Mouse (Mus musculus) small intestine, adult 10 weeks (tissue): ENCODE results near the gene Olfr1116. TPM values are rescaled to one million over a fixed set of nuclear protein-coding genes. Genes with fewer than 3 reads are reported as not detected.

ENCODE experiments used
- polyA plus RNA-seq: library from polyadenylated mRNA; stranded (reverse); fragments of 350-450 nt; fragmentation: Illumina TruSeq; extraction: RNeasy Lipid Tissue Mini Kit (QIAGEN cat#74804); gene quantifications from one replicate; pipeline ENCODE4 v1.2.3, GENCODE M21; 2014; ENCODE audit warnings: low replicate concordance

Olfr1116 gene
- polyA plus RNA-seq, result not detected

DNA sequence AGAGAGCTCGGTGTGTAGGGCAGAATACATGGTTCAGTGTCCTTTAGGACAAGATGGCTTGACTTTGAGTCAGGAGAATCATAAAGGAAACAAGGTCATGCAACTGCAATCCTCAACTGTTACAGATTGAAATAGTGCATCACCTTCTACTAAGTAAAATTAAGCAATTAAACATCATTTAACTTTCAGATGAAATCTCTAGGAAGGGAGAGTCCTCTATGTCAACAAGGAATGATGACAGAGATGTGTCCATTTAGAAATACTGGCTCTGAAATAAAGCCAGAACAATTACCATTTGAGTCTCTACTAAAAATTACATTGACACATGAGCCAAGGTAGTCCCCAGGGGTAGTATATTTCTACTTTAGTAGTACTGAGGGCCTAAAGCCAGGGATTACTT lies at the start of gene Olfr1116:
Gene Olfr1116, plus strand, starts transcription at position 301 of the 400 bp plus-strand sequence.

DNA sequence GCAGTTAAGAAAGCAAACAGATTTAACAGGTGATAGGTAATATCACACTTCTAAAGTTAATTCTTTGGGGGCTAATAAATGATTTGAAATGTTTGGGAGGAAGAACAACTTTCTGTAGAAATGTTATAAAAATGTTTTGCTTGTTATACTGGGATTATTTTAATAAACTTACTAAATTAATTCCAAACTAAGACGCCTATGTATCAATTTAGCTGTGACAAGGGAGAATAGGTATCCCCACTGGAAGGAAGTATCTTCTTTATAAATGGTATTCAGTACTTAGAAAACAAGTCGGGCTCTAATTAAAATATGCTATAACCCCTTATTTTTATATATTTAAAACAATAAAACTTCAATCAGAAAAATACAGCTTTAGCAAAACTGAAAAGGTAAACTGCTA lies 19.6 kb upstream of the Olfr1116 start, which contains the start of gene Olfr1115:
Gene Olfr1115, plus strand, starts transcription at position 301 of the 400 bp plus-strand sequence.

DNA sequence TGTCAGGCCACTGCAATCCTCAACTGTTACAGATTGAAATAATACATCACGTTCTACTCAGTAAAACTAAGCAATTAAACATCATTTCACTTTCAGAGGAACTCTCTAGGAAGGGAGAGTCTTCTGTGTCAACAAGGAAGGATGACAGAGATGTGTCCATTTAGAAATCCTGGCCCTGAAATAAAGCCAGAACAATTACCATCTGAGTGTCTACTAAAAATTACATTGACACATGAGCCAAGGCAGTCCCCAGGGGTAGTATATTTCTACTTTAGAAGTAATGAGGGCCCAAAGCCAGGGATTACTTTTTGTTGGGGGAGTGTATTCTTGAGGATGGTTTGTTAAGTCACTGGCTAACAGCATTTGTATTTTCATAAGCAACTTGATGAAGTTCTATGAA lies 39.9 kb downstream of the Olfr1116 start, which contains the start of gene Olfr1118:
Gene Olfr1118, plus strand, starts transcription at position 301 of the 400 bp plus-strand sequence.

Other genes with a start within 250 kb of the Olfr1116 start
- gene Olfr1104, start 240.5 kb upstream of the Olfr1116 start, polyA plus RNA-seq, result not detected
- not detected for gene Olfr1105, start 231.0 kb upstream of the Olfr1116 start, polyA plus RNA-seq
- gene Olfr1106, start 215.3 kb upstream of the Olfr1116 start, polyA plus RNA-seq, result not detected
- gene Olfr1107, start 191.7 kb upstream of the Olfr1116 start, polyA plus RNA-seq, result not detected
- not detected for gene Olfr1109, start 171.5 kb upstream of the Olfr1116 start, polyA plus RNA-seq
- gene Olfr259, start 153.0 kb upstream of the Olfr1116 start, polyA plus RNA-seq, result not detected
- not detected for gene Olfr1110, start 127.2 kb upstream of the Olfr1116 start, polyA plus RNA-seq
- gene Olfr1111, start 114.9 kb upstream of the Olfr1116 start, polyA plus RNA-seq, result not detected
- gene Olfr1112, start 79.7 kb upstream of the Olfr1116 start, polyA plus RNA-seq, result not detected
- not detected for gene Olfr1113, start 58.6 kb upstream of the Olfr1116 start, polyA plus RNA-seq
- not detected for gene Olfr1115, start 19.5 kb upstream of the Olfr1116 start, polyA plus RNA-seq
- not detected for gene Olfr1118, start 40.0 kb downstream of the Olfr1116 start, polyA plus RNA-seq
- not detected for gene Olfr1120, start 87.3 kb downstream of the Olfr1116 start, polyA plus RNA-seq
- gene Olfr1121, start 102.4 kb downstream of the Olfr1116 start, polyA plus RNA-seq, result not detected
- gene Olfr1122, start 118.3 kb downstream of the Olfr1116 start, polyA plus RNA-seq, result not detected
- not detected for gene Olfr1123, start 149.1 kb downstream of the Olfr1116 start, polyA plus RNA-seq
- gene Olfr1124, start 162.7 kb downstream of the Olfr1116 start, polyA plus RNA-seq, result not detected
- gene Olfr1126, start 186.4 kb downstream of the Olfr1116 start, polyA plus RNA-seq, result not detected
- not detected for gene Pramel7, start 229.6 kb downstream of the Olfr1116 start, polyA plus RNA-seq
- gene Pramel6, start 239.0 kb downstream of the Olfr1116 start, polyA plus RNA-seq, result not detected